Mouse (Mus musculus) liver, postnatal 0 days (tissue): ENCODE data around the gene Tnfsf13. TPM values are rescaled to one million over a fixed set of nuclear protein-coding genes. Genes with fewer than 3 reads are reported as not detected.
A peak's percentile ranks its signal among the peaks of the same experiment; 100 is the strongest.

Experiments used
- ATAC-seq: fragments of 200-750 bp; cut with Nextera tagmentation; 2 replicates; pipeline ENCODE4 v1.8.0; 2017; ENCODE audit warnings: mild to moderate bottlenecking, moderate library complexity
- DNase-seq: peaks from one replicate; pipeline ENCODE4 v3.0.0-alpha.2; 2016
- H3K27ac ChIP-seq: fragments of 300-500 bp; sonication (generic); 2 replicates; pipeline ENCODE4 v1.5.1; 2014; ENCODE audit warnings: antibody characterized with exemption, moderate library complexity, mild to moderate bottlenecking, low read depth
- H3K27me3 ChIP-seq: fragments of 300-500 bp; sonication (generic); 2 replicates; pipeline ENCODE4 v1.6.1; 2014; ENCODE audit warnings: low read length, control low read depth, mixed read lengths; ENCODE audit not compliant: insufficient read depth
- H3K36me3 ChIP-seq: fragments of 300-500 bp; sonication (generic); replicated peaks from 2 replicates; pipeline ENCODE4 v1.6.1; 2014; ENCODE audit warnings: mild to moderate bottlenecking, control low read depth, low read length, moderate library complexity, mixed read lengths; ENCODE audit not compliant: insufficient read depth
- H3K4me1 ChIP-seq: fragments of 300-500 bp; sonication (generic); 2 replicates; pipeline ENCODE4 v1.6.1; 2014; ENCODE audit warnings: antibody characterized with exemption, mild to moderate bottlenecking, control low read depth; ENCODE audit not compliant: insufficient read depth
- H3K4me2 ChIP-seq: fragments of 300-500 bp; sonication (generic); 2 replicates; pipeline ENCODE4 v1.6.1; 2014; ENCODE audit warnings: low read depth, mild to moderate bottlenecking, low read length, moderate library complexity, mixed read lengths
- H3K4me3 ChIP-seq: fragments of 300-500 bp; sonication (generic); 2 replicates; pipeline ENCODE4 v1.5.1; 2014; ENCODE audit warnings: low read depth, low read length
- H3K9ac ChIP-seq: fragments of 300-500 bp; sonication (generic); replicated peaks from 2 replicates; pipeline ENCODE4 v1.6.1; 2014; ENCODE audit warnings: mild to moderate bottlenecking, moderate library complexity
- H3K9me3 ChIP-seq: fragments of 300-500 bp; sonication (generic); 2 replicates; pipeline ENCODE4 v1.6.1; 2016; ENCODE audit warnings: mild to moderate bottlenecking, control low read depth, low read length, mixed read lengths
- CTCF ChIP-seq: sonication (generic); IDR thresholded peaks from 2 replicates; pipeline ENCODE4 v1.5.1; 2016; ENCODE audit warnings: antibody characterized with exemption, low read depth
- EP300 ChIP-seq: IDR thresholded peaks from 2 replicates; pipeline ENCODE4 v1.6.1; 2016; ENCODE audit warnings: antibody characterized with exemption, low read depth, mild to moderate bottlenecking
- WGBS: fragments of 180-500 bp; shearing (Covaris S2); extraction: QIAGEN DNeasy Blood & Tissue Kit; methylation state at CpG from one replicate; pipeline ENCODE4 v1.1.7; 2014; ENCODE audit not compliant: insufficient replicate concordance; 5-methylcytosine and 5-hydroxymethylcytosine counted together
- polyA plus RNA-seq: library from polyadenylated mRNA; unstranded; fragments of >200 nt; fragmentation: Nextera tagmentation; extraction: Ambion mirVana; gene quantifications from 2 replicates; pipeline ENCODE4 v1.2.1, GENCODE M21; 2015

Tnfsf13 gene
- polyA plus RNA-seq, 1 experiment from 2014 or later = 0.46 TPM

GRCm38 (mm10) chr11:69665457-69665960 lies 20.1 kb downstream of the Tnfsf13 start:
- H3K4me1 ChIP-seq = peaks cover 37% of the 10 kb centered on the region
- H3K27ac ChIP-seq = peak overlapping the region; percentile 97
- WGBS = 68% methylated on average over 9 of the region's 9 CpGs
- DNase-seq (no peak), ATAC-seq (no peak)
- no peaks in the 10 kb centered on the region for H3K27me3 ChIP-seq
- H3K36me3 ChIP-seq = peaks cover 50% of the 10 kb centered on the region
- H3K9me3 ChIP-seq = no peaks in the 10 kb centered on the region
- no peak for TF ChIP-seq EP300
- TF ChIP-seq CTCF = no peak
- no peak overlapping the region for H3K9ac ChIP-seq
- H3K4me3 ChIP-seq = no peak overlapping the region
- peak overlapping the region; percentile 14 for H3K4me2 ChIP-seq

GRCm38 (mm10) chr11:69664841-69665240 lies 20.7 kb downstream of the Tnfsf13 start:
- peak overlapping the region; percentile 97 for H3K27ac ChIP-seq
- H3K4me3 ChIP-seq = no peak overlapping the region
- 88% methylated on average over 7 of the region's 7 CpGs for WGBS
- H3K9ac ChIP-seq = no peak overlapping the region; the same call in 1 of the 2 replicates
- no peaks in the 10 kb centered on the region for H3K27me3 ChIP-seq
- ATAC-seq (no peak), DNase-seq (no peak)
- peaks cover 43% of the 10 kb centered on the region for H3K36me3 ChIP-seq
- H3K4me1 ChIP-seq = peaks cover 33% of the 10 kb centered on the region
- TF ChIP-seq CTCF = no peak
- no peak for TF ChIP-seq EP300
- no peaks in the 10 kb centered on the region for H3K9me3 ChIP-seq
- peak overlapping the region; percentile 14 for H3K4me2 ChIP-seq

GRCm38 (mm10) chr11:69663795-69664194 lies 21.8 kb downstream of the Tnfsf13 start:
- TF ChIP-seq EP300 (no peak), CTCF (no peak)
- H3K9ac ChIP-seq = no peak overlapping the region
- no peak for ATAC-seq
- peak overlapping the region; percentile 97 for H3K27ac ChIP-seq
- H3K36me3 ChIP-seq = peaks cover 36% of the 10 kb centered on the region
- H3K27me3 ChIP-seq = no peaks in the 10 kb centered on the region
- peaks cover 25% of the 10 kb centered on the region for H3K4me1 ChIP-seq
- H3K4me2 ChIP-seq = no peak overlapping the region
- DNase-seq = no peak
- H3K9me3 ChIP-seq = no peaks in the 10 kb centered on the region
- no peak overlapping the region for H3K4me3 ChIP-seq
- 66% methylated on average over 6 of the region's 6 CpGs for WGBS

GRCm38 (mm10) chr11:69662967-69663671 lies 22.5 kb downstream of the Tnfsf13 start:
- DNase-seq = no peak

GRCm38 (mm10) chr11:69662213-69662966 lies 23.2 kb downstream of the Tnfsf13 start, which contains the start of gene Mpdu1:
Gene Mpdu1 (minus strand): TSS chr11:69662642.
- peak; percentile 64; the same call in 1 of the 2 replicates for TF ChIP-seq EP300
- TF ChIP-seq CTCF = peak; percentile 61

More at GRCm38 (mm10) chr11:69662967-69663671, 22.5 kb downstream of the Tnfsf13 start:
- no peaks in the 10 kb centered on the region for H3K9me3 ChIP-seq
- H3K4me3 ChIP-seq = peak overlapping the region; percentile 53
- WGBS = 64% methylated on average over 13 of the region's 13 CpGs
- peak overlapping the region; percentile 57 for H3K9ac ChIP-seq
- H3K36me3 ChIP-seq = peaks cover 35% of the 10 kb centered on the region
- no peak for ATAC-seq
- H3K27me3 ChIP-seq = no peaks in the 10 kb centered on the region
- peaks cover 25% of the 10 kb centered on the region for H3K4me1 ChIP-seq
- no peak for TF ChIP-seq EP300
- TF ChIP-seq CTCF = no peak
- peak overlapping the region; percentile 66 for H3K4me2 ChIP-seq
- H3K27ac ChIP-seq = peak overlapping the region; percentile 97

More at GRCm38 (mm10) chr11:69662213-69662966, 23.2 kb downstream of the Tnfsf13 start, which contains the start of gene Mpdu1:
- no peaks in the 10 kb centered on the region for H3K9me3 ChIP-seq
- H3K4me1 ChIP-seq = peaks cover 25% of the 10 kb centered on the region
- H3K4me2 ChIP-seq = peak within 1 kb of the TSS; percentile 66
- H3K9ac ChIP-seq = peak within 1 kb of the TSS; percentile 57
- peak within 1 kb of the TSS; percentile 97 for H3K27ac ChIP-seq
- DNase-seq (peak; percentile 93), ATAC-seq (peak; percentile 95)
- H3K27me3 ChIP-seq = no peaks in the 10 kb centered on the region
- H3K36me3 ChIP-seq = peaks cover 34% of the 10 kb centered on the region
- 1% methylated on average over 48 of the region's 48 CpGs for WGBS
- H3K4me3 ChIP-seq = peak within 1 kb of the TSS; percentile 53
